Mouse (Mus musculus) limb, embryonic 10.5 days (tissue): ENCODE measurements around the gene Ercc1. TPM values are rescaled to one million over a fixed set of nuclear protein-coding genes. Genes with fewer than 3 reads are reported as not detected.

Source experiments
- DNase-seq: peaks from one replicate; pipeline ENCODE4 v3.0.0-alpha.2; 2017; ENCODE audit warnings: low spot score
- H3K27ac ChIP-seq: fragments of 300-500 bp; sonication (generic); 2 replicates; pipeline ENCODE4 v1.5.1; 2016; ENCODE audit warnings: mild to moderate bottlenecking
- H3K27me3 ChIP-seq: fragments of 300-500 bp; sonication (generic); 2 replicates; pipeline ENCODE4 v1.6.1; 2016; ENCODE audit warnings: low read depth, mild to moderate bottlenecking; ENCODE audit not compliant: poor library complexity, severe bottlenecking
- H3K36me3 ChIP-seq: fragments of 300-500 bp; sonication (generic); 2 replicates; pipeline ENCODE4 v1.6.1; 2016; ENCODE audit warnings: mild to moderate bottlenecking, moderate library complexity
- H3K4me1 ChIP-seq: fragments of 300-500 bp; sonication (generic); 2 replicates; pipeline ENCODE4 v1.6.1; 2016
- H3K4me3 ChIP-seq: fragments of 300-500 bp; sonication (generic); 2 replicates; pipeline ENCODE4 v1.5.1; 2016; ENCODE audit warnings: mild to moderate bottlenecking, moderate library complexity
- H3K9me3 ChIP-seq: fragments of 300-500 bp; sonication (generic); replicated peaks from 2 replicates; pipeline ENCODE4 v1.6.1; 2016; ENCODE audit warnings: mild to moderate bottlenecking
- WGBS: fragments of 180-500 bp; shearing (Covaris S2); methylation state at CpG from one replicate; pipeline ENCODE4 v1.1.7; 2016; 5-methylcytosine and 5-hydroxymethylcytosine counted together
- polyA plus RNA-seq: library from polyadenylated mRNA; unstranded; fragments of >200 nt; fragmentation: Nextera tagmentation; extraction: Ambion mirVana; gene quantifications from 2 replicates; pipeline ENCODE4 v1.2.1, GENCODE M21; 2016

The Ercc1 gene
- polyA plus RNA-seq, 1 experiment from 2014 or later, result 97.8 TPM

DNA sequence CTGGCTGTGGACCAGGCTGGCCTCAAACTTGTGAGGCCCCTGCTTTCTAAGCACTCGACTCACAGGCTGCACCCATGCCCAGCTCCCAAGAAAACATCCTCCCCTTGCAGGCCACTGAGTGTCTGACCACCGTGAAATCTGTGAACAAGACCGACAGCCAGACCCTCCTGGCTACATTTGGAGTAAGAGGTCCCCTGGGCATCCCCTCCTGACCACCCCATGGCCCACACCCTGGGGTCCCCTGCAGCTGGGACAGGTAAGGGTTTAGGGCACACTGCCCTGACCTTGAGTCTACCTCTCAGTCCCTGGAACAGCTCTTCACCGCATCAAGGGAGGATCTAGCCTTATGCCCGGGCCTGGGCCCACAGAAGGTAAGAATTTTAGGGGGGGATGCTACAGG lies 10.4 kb downstream of the Ercc1 start:
- 92% methylated on average over 5 of the region's 5 CpGs for WGBS

DNA sequence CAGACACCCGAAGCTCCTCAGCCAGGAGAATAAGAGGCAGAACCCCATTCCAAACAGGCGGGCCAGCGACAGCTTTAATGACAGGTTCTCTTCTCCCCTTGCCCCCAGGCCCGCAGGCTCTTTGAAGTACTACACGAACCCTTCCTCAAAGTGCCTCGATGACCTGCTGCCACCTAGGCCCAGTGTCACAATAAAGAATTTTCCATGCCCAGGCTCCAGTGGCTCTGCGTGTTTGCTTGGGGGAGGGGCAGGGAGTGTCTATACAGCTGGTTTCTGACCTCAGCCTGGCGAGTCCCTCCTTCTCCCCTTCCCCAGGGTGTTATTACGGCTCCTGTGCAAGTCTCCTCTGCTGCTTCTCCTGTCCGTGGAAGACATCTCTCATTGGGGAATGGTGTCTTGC lies 11.7 kb downstream of the Ercc1 start:
- DNase-seq, result no peak
- 75% methylated on average over 10 of the region's 10 CpGs for WGBS
- H3K27me3 ChIP-seq, result no peaks in the 10 kb centered on the region
- peaks cover 26% of the 10 kb centered on the region for H3K4me1 ChIP-seq
- no peaks in the 10 kb centered on the region for H3K9me3 ChIP-seq
- H3K36me3 ChIP-seq, result peaks cover 68% of the 10 kb centered on the region
- no peak overlapping the region for H3K4me3 ChIP-seq
- H3K27ac ChIP-seq, result no peak overlapping the region

More for the DNA sequence above, 10.4 kb downstream of the Ercc1 start:
- no peak for DNase-seq
- Histone ChIP-seq H3K27me3 (no peaks in the 10 kb centered on the region), H3K27ac (no peak overlapping the region), H3K4me3 (no peak overlapping the region), H3K36me3 (peaks cover 80% of the 10 kb centered on the region), H3K9me3 (no peaks in the 10 kb centered on the region), H3K4me1 (peaks cover 13% of the 10 kb centered on the region)

- 95% methylated on average over 25 of the region's 25 CpGs for WGBS
- Histone ChIP-seq H3K4me3 (peak overlapping the region; percentile 87), H3K27me3 (peaks cover 7% of the 10 kb centered on the region), H3K4me1 (peaks cover 37% of the 10 kb centered on the region), H3K27ac (no peak overlapping the region), H3K36me3 (peaks cover 55% of the 10 kb centered on the region), H3K9me3 (no peaks in the 10 kb centered on the region)
- no peak for DNase-seq
Observed at GRCm38 (mm10) chr7:19357381-19358375, 13.1 kb downstream of the Ercc1 start.

GRCm38 (mm10) chr7:19358634-19359033 lies 14.1 kb downstream of the Ercc1 start:
- H3K4me1 ChIP-seq, result peaks cover 37% of the 10 kb centered on the region
- peaks cover 45% of the 10 kb centered on the region for H3K36me3 ChIP-seq
- no peak for DNase-seq
- H3K27ac ChIP-seq, result peak overlapping the region; percentile 90
- peaks cover 17% of the 10 kb centered on the region for H3K27me3 ChIP-seq
- H3K4me3 ChIP-seq, result peak overlapping the region; percentile 87
- no peaks in the 10 kb centered on the region for H3K9me3 ChIP-seq
- WGBS, result 23% methylated on average over 13 of the region's 13 CpGs

DNA sequence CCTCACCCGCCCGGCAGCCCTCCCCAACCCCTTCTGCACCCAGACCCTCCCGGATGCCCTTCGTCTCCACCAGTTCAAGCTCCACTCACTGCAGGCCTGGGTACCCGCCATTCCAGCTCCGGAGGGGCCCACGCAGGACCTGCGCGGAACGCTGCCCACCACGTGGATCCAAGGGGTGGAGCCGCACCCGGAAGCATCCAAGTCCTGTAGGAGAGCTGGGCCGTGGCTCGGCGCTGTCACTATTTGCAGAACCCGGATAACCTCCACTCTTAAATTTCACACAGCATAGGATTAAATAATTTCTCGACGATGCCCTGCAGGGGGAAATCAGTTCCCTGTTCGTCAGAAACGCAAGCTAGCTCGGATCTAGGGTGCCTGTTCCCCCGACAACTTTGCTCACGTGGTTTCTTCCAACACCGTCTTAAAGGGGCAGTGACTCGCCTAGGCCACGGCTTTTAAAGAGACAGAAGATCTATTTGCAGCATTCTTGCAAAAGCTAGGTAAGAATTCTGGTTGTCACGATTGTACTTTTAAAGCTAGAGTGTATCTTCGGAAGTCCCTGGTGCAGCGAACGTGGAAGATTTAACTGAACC lies 14.8 kb downstream of the Ercc1 start, which contains the start of the genes Cd3eap and Ppp1r13l:
Gene Cd3eap (minus strand): TSS at position 185 of the 593 bp plus-strand sequence.
Gene Ppp1r13l (plus strand): TSS at position 451 of the 593 bp plus-strand sequence.
- H3K36me3 ChIP-seq, result peaks cover 37% of the 10 kb centered on the region
- H3K9me3 ChIP-seq, result no peaks in the 10 kb centered on the region
- DNase-seq, result peak; percentile 89
- peak within 1 kb of the TSS; percentile 90 for H3K27ac ChIP-seq
- H3K4me1 ChIP-seq, result peaks cover 37% of the 10 kb centered on the region
- peaks cover 25% of the 10 kb centered on the region for H3K27me3 ChIP-seq
- under 1% methylated on average over 31 of the region's 31 CpGs for WGBS
- H3K4me3 ChIP-seq, result peak within 1 kb of the TSS; percentile 87

GRCm38 (mm10) chr7:19359892-19360641 lies 15.5 kb downstream of the Ercc1 start:
- Histone ChIP-seq H3K9me3 (no peaks in the 10 kb centered on the region), H3K4me3 (peak overlapping the region; percentile 87), H3K27me3 (peaks cover 26% of the 10 kb centered on the region), H3K4me1 (peaks cover 37% of the 10 kb centered on the region), H3K36me3 (peaks cover 31% of the 10 kb centered on the region), H3K27ac (peak overlapping the region; percentile 90)
- peak; percentile 80 for DNase-seq
- WGBS, result under 1% methylated on average over 45 of the region's 45 CpGs

DNA sequence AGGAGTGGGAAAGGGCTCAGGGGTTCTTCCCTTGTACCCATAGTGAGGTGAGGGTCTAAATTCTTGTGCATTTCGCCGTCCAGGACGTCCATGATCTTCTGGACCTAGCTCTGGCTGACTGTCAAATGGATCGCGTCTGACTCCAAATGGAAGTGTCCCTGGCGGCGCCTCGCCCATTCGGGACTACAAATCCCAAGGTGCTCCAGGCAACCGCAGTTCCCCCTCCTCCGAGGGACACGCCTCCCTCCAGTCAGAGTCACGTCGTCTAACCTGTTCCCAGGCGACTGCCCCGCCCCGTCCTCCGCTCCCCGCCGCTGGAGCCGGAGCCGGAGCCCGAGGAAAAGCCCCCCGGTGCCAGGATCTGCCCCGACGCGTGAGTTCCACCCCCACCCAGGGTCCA lies 16.4 kb downstream of the Ercc1 start:
- peak overlapping the region; percentile 87 for H3K4me3 ChIP-seq
- no peaks in the 10 kb centered on the region for H3K9me3 ChIP-seq
- WGBS, result under 1% methylated on average over 27 of the region's 27 CpGs
- peak; percentile 87 for DNase-seq
- peaks cover 37% of the 10 kb centered on the region for H3K4me1 ChIP-seq
- H3K36me3 ChIP-seq, result peaks cover 24% of the 10 kb centered on the region
- peak overlapping the region; percentile 43 for H3K27ac ChIP-seq
- peaks cover 26% of the 10 kb centered on the region for H3K27me3 ChIP-seq

GRCm38 (mm10) chr7:19361720-19362119 lies 17.1 kb downstream of the Ercc1 start:
- H3K27ac ChIP-seq, result no peak overlapping the region
- H3K4me3 ChIP-seq, result peak overlapping the region; percentile 87
- H3K4me1 ChIP-seq, result peaks cover 37% of the 10 kb centered on the region
- peak; percentile 81 for DNase-seq
- peaks cover 26% of the 10 kb centered on the region for H3K27me3 ChIP-seq
- H3K36me3 ChIP-seq, result peaks cover 16% of the 10 kb centered on the region
- no peaks in the 10 kb centered on the region for H3K9me3 ChIP-seq
- WGBS, result 13% methylated on average over 16 of the region's 16 CpGs

- Histone ChIP-seq H3K9me3 (no peaks in the 10 kb centered on the region), H3K4me1 (peaks cover 37% of the 10 kb centered on the region), H3K27ac (no peak overlapping the region), H3K27me3 (peaks cover 26% of the 10 kb centered on the region), H3K36me3 (peaks cover 11% of the 10 kb centered on the region), H3K4me3 (peak overlapping the region; percentile 18)
- DNase-seq, result no peak
- WGBS, result 56% methylated on average over 4 of the region's 4 CpGs
Observed at GRCm38 (mm10) chr7:19362276-19362675, 17.7 kb downstream of the Ercc1 start.

DNA sequence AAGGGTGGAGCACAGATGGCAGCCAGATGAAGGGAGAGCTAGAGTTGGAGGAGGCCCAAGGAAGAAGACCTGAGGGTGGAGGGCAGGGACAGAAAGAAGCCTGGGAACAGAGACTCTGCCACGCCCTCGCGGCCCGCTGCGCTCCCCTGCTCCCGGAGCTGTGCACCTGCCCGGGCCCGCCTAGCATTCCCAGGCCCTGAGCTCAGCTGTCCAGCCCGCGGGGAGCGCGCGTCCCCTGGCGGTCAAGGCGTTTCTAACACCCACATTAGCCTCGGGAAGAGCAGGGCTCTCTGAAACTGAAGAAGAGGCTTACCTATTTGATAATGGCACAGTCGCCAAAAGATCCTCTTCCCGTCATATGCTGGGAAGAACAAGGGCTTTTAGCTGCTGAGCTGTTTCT lies 19.3 kb downstream of the Ercc1 start:
- Histone ChIP-seq H3K27me3 (peaks cover 35% of the 10 kb centered on the region), H3K4me1 (peaks cover 32% of the 10 kb centered on the region), H3K4me3 (0 out of 2 replicates have a peak overlapping the region, but pooled peaks have one; percentile 7), H3K27ac (no peak overlapping the region; the same call in 1 of the 2 replicates), H3K9me3 (no peaks in the 10 kb centered on the region), H3K36me3 (no peaks in the 10 kb centered on the region)
- peak; percentile 76 for DNase-seq
- 2% methylated on average over 18 of the region's 18 CpGs for WGBS

DNA sequence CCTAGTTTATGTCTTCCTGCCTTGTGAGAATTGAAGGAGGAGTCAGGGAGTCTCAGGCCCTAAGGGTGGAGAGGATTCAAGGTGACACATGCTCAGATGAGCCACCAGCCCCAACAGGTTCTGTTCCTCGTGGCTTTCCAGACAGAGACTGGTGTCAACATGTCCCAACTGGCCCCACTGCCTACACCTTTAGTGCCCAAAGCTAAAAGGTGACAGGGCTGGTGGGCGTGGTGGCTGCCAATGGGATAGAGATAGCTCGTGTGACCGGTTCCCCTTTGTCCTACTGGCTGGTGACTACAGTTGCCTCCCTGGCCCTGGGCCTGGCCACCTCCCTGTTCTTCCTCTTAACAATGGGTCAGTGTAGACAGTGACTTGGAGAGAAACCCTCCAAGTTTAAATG lies 20.8 kb downstream of the Ercc1 start:
- Histone ChIP-seq H3K4me3 (no peak overlapping the region), H3K27me3 (peaks cover 50% of the 10 kb centered on the region), H3K4me1 (peaks cover 34% of the 10 kb centered on the region), H3K9me3 (no peaks in the 10 kb centered on the region), H3K36me3 (no peaks in the 10 kb centered on the region), H3K27ac (no peak overlapping the region)
- no peak for DNase-seq
- WGBS, result 68% methylated on average over 4 of the region's 4 CpGs

GRCm38 (mm10) chr7:19368380-19368779 lies 23.8 kb downstream of the Ercc1 start:
- peak; percentile 71 for DNase-seq
- H3K27me3 ChIP-seq, result peaks cover 38% of the 10 kb centered on the region
- no peak overlapping the region for H3K4me3 ChIP-seq
- no peaks in the 10 kb centered on the region for H3K9me3 ChIP-seq
- H3K4me1 ChIP-seq, result peaks cover 15% of the 10 kb centered on the region
- no peaks in the 10 kb centered on the region for H3K36me3 ChIP-seq
- WGBS, result 15% methylated on average over 16 of the region's 16 CpGs
- no peak overlapping the region for H3K27ac ChIP-seq
